Mouse (Mus musculus) megakaryocyte, embryonic 14.5 days (primary cell): ENCODE results near the gene Madd.

Experiments used
- FLI1 ChIP-seq: IDR thresholded peaks from 2 replicates; pipeline ENCODE4 v1.6.1; 2012; ENCODE audit warnings: low read length, inconsistent platforms, mixed read lengths
- GATA1 ChIP-seq: IDR thresholded peaks from 3 replicates; pipeline ENCODE4 v1.6.1; 2012; ENCODE audit warnings: mixed read lengths, low read length, inconsistent platforms, borderline replicate concordance

- TF ChIP-seq GATA1 (no peak), FLI1 (no peak)
Measured at GRCm38 (mm10) chr2:91180706-91181105, 2.9 kb downstream of the Madd start.
